ENCODE assay signal across 16 mouse cellular contexts in the genomic region with DNA sequence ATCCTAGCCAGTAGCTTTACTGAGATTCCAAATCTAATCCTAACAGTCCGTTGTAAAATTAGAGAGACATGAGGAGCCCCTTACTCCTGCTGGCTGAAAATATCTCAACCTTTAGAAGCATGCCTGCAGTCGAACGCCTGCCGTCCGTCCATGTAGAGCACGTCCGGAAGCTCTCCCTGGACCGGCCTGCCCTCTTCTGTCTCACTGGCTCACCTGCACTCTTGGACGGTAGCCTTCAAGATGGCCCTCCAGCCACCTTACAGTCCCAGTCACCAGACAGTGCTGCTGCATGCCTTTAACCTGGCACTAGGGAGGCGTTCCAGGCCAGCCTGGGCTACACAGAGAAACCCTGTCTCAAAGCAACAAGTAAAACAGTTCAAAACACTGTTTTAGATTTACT. TPM values are rescaled to one million over a fixed set of nuclear protein-coding genes. Genes with fewer than 3 reads are reported as not detected.
A peak's percentile ranks its signal among the peaks of the same experiment; 100 is the strongest.
DNase-seq lines count a peak whose midpoint lies in the region; ATAC-seq and TF ChIP-seq lines count a peak whose summit lies in the region.
"Had no signal": no experiment of that assay in that cellular context is flagged by ENCODE, and none has a peak within 500 bp of the region (broad histone marks: within the 10 kb centered on the region; RNA-seq: fewer than 3 reads in every experiment).

No protein-coding gene starts in this region.

- ATAC-seq in intestine, postnatal 0 days: no peak
- ATAC-seq in intestine, embryonic 16.5 days: no peak
- no peak for ATAC-seq in lung, embryonic 14.5 days (ENCODE audit: insufficient read depth)
- ATAC-seq: inflammation-experienced regulatory T-cells, adult 6 months; midbrain, embryonic 15.5 days had no signal

- H3K27ac ChIP-seq in intestine, postnatal 0 days (ENCODE audit: low read depth, low read length): no peak overlapping the region
- no peak overlapping the region for H3K27ac ChIP-seq in intestine, embryonic 16.5 days (ENCODE audit: low read length)
- no peak overlapping the region for H3K27ac ChIP-seq in lung, embryonic 14.5 days (ENCODE audit: low read depth)
- H3K27ac ChIP-seq: liver, embryonic 13.5 days; midbrain, embryonic 15.5 days had no signal

- no peak overlapping the region for H3K4me3 ChIP-seq in intestine, postnatal 0 days (ENCODE audit: low read depth, low read length)
- H3K4me3 ChIP-seq in intestine, embryonic 16.5 days (ENCODE audit: low read length): no peak overlapping the region
- no peak overlapping the region for H3K4me3 ChIP-seq in lung, embryonic 14.5 days (ENCODE audit: low read depth, low read length)
- H3K4me3 ChIP-seq: liver, embryonic 13.5 days; midbrain, embryonic 15.5 days had no signal

- H3K27me3 ChIP-seq in intestine, postnatal 0 days (replicated peaks; ENCODE audit: control insufficient read depth, insufficient read depth, low read length): no peaks in the 10 kb centered on the region
- no peaks in the 10 kb centered on the region for H3K27me3 ChIP-seq in intestine, embryonic 16.5 days (replicated peaks; ENCODE audit: control insufficient read depth, insufficient read depth, low read length)
- H3K27me3 ChIP-seq in lung, embryonic 14.5 days (ENCODE audit: insufficient read depth, low read length): no peaks in the 10 kb centered on the region
- H3K27me3 ChIP-seq: liver, embryonic 13.5 days; midbrain, embryonic 15.5 days had no signal

- TF ChIP-seq CTCF in intestine, postnatal 0 days (IDR thresholded peaks at IDR 0.05; ENCODE audit: low read depth): peak; percentile 63
- peak; percentile 26; the same call in 1 of the 2 replicates for TF ChIP-seq CTCF in lung, embryonic 14.5 days (IDR thresholded peaks at IDR 0.05; ENCODE audit: low read depth)

- peak; percentile 37 to 49 for DNase-seq in cerebellum, postnatal 10 days
- DNase-seq in cerebellum, adult 9-10 months: no peak
- no peak for DNase-seq in lung, embryonic 14.5 days
- no peak for DNase-seq in lung, postnatal 4 days
- peak; percentile 67 to 73 for DNase-seq in kidney, postnatal 36 days
- no peak for DNase-seq in left cerebral cortex, postnatal 14 days (ENCODE audit: low spot score in 2 of 2)
- DNase-seq: gastrocnemius, postnatal 10 days; layer of hippocampus, adult 9-11 months; liver, embryonic 13.5 days; spleen, adult 18-20 months; thymus, postnatal 36 days had no signal

- H3K4me2 ChIP-seq in intestine, postnatal 0 days (replicated peaks; ENCODE audit: low read depth): no peak overlapping the region
- no peak overlapping the region for H3K4me2 ChIP-seq in intestine, embryonic 16.5 days (ENCODE audit: low read depth, low read length)
- H3K4me2 ChIP-seq in lung, embryonic 14.5 days: no peak overlapping the region
- H3K4me2 ChIP-seq: heart, embryonic 11.5 days; liver, embryonic 13.5 days; midbrain, embryonic 15.5 days had no signal

- WGBS in intestine, postnatal 0 days: 78% methylated on average over 10 of the region's 10 CpGs
- 81% methylated on average over 10 of the region's 10 CpGs for WGBS in intestine, embryonic 16.5 days
- 87% methylated on average over 10 of the region's 10 CpGs for WGBS in lung, embryonic 14.5 days

- no peaks in the 10 kb centered on the region for H3K9me3 ChIP-seq in intestine, postnatal 0 days (ENCODE audit: control insufficient read depth)
- H3K9me3 ChIP-seq in intestine, embryonic 16.5 days (ENCODE audit: control insufficient read depth, low read length): no peaks in the 10 kb centered on the region
- H3K9me3 ChIP-seq in lung, embryonic 14.5 days (ENCODE audit: low read depth, low read length): no peaks in the 10 kb centered on the region
- H3K9me3 ChIP-seq: liver, embryonic 13.5 days; midbrain, embryonic 15.5 days had no signal

- H3K4me1 ChIP-seq in intestine, postnatal 0 days (replicated peaks; ENCODE audit: control insufficient read depth, insufficient read depth, low read length): peaks cover 7% of the 10 kb centered on the region
- H3K4me1 ChIP-seq in intestine, embryonic 16.5 days (ENCODE audit: control insufficient read depth, insufficient read depth, low read length): peaks cover 46% of the 10 kb centered on the region
- peaks cover 14% of the 10 kb centered on the region; the same call in 1 of the 2 replicates for H3K4me1 ChIP-seq in lung, embryonic 14.5 days (ENCODE audit: insufficient read depth)

- H3K36me3 ChIP-seq in intestine, postnatal 0 days (ENCODE audit: control insufficient read depth, insufficient read depth): no peaks in the 10 kb centered on the region
- H3K36me3 ChIP-seq in intestine, embryonic 16.5 days (ENCODE audit: control insufficient read depth, insufficient read depth, low read length): 0 out of 2 replicates have a peak, but pooled peaks cover 4% of the 10 kb centered on the region
- peaks cover 4% of the 10 kb centered on the region; the same call in 1 of the 2 replicates for H3K36me3 ChIP-seq in lung, embryonic 14.5 days (ENCODE audit: insufficient read depth)
- H3K36me3 ChIP-seq: midbrain, embryonic 15.5 days had no signal

- no peak overlapping the region for H3K9ac ChIP-seq in intestine, postnatal 0 days (ENCODE audit: low read depth, low read length)
- no peak overlapping the region for H3K9ac ChIP-seq in intestine, embryonic 16.5 days (ENCODE audit: low read depth, low read length)
- H3K9ac ChIP-seq in lung, embryonic 14.5 days: no peak overlapping the region
- H3K9ac ChIP-seq: liver, embryonic 13.5 days; midbrain, embryonic 15.5 days had no signal

- intact Hi-C loops in left cerebral cortex, postnatal 14 days (cut with DNase I): no loop called here

RNA-seq across cellular contexts. Expression of a gene that starts 11.5 kb away (rescaled TPM):
- polyA plus RNA-seq in intestine, postnatal 0 days (2015; fragmentation: Nextera tagmentation; extraction: Ambion mirVana): 21.7 and 24.0 TPM in 2 replicates
- polyA plus RNA-seq in intestine, embryonic 16.5 days (2015; fragmentation: Nextera tagmentation; extraction: Ambion mirVana): 26.7 and 33.7 TPM in 2 replicates
- 11.6 and 13.7 TPM in 2 replicates for polyA plus RNA-seq in lung, embryonic 14.5 days (2014; fragmentation: Nextera tagmentation; extraction: Ambion mirVana)
- 10 to 100 TPM; 53.9 to 58.6 TPM for total RNA-seq in left cerebral cortex, postnatal 14 days (2021)

RNA-seq across cellular contexts. Expression of a gene that starts 49.4 kb away (rescaled TPM):
- polyA plus RNA-seq in intestine, postnatal 0 days (2015; fragmentation: Nextera tagmentation; extraction: Ambion mirVana): 426 and 430 TPM in 2 replicates
- 455 and 503 TPM in 2 replicates for polyA plus RNA-seq in intestine, embryonic 16.5 days (2015; fragmentation: Nextera tagmentation; extraction: Ambion mirVana)
- 678 and 713 TPM in 2 replicates for polyA plus RNA-seq in lung, embryonic 14.5 days (2014; fragmentation: Nextera tagmentation; extraction: Ambion mirVana)
- total RNA-seq in left cerebral cortex, postnatal 14 days (2021): 100 to 1,000 TPM; 149 to 157 TPM

Comparison
In these comparisons a context has a peak if more than half of its experiments do, and no peak if none do; other contexts are left out.
1. DNase-seq: peak in cerebellum, postnatal 10 days (2 of 2) and kidney, postnatal 36 days (2 of 2); none in cerebellum, adult 9-10 months (single experiment), lung, embryonic 14.5 days (single experiment), lung, postnatal 4 days (0 of 2) and left cerebral cortex, postnatal 14 days (0 of 2).